Mouse (Mus musculus) heart, adult 2 months (tissue): Measurements from ENCODE around the gene Gm10282.

ENCODE experiments used
- CTCF ChIP-seq: fragments of 200-600 bp; IDR thresholded peaks from 2 replicates; pipeline ENCODE4 v1.8.1; 2022; ENCODE audit warnings: antibody characterized with exemption, mild to moderate bottlenecking, moderate library complexity
- EP300 ChIP-seq: fragments of 200-500 bp; IDR thresholded peaks from 2 replicates; pipeline ENCODE4 v1.6.1; 2011; ENCODE audit warnings: low read depth, low read length, control low read depth; ENCODE audit not compliant: insufficient read depth

DNA sequence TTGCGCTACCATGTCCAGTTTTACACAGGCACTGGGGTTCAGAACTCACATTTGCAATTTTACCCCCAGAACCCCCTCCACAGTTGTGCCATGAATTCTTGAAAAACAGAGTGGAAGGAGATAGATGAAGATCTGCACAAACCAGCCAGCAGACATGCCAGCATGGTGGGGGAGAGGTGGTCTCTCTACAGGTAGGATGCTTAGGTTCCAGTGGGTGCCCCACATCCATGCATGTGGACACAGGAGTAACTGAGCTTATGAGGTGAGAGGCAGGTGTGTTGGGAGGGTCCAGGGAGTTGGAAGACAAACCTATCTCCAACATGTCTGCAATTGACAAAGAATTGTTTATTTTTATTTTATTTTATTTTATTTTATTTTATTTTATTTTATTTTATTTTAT is 6.1 kb downstream of the Gm10282 start:
- TF ChIP-seq EP300: no peak
- no peak for TF ChIP-seq CTCF
